Mouse (Mus musculus) bone marrow macrophage, adult 2 months (primary cell): ENCODE data around the gene Alkbh2.

Source experiments
- CTCF ChIP-seq: IDR thresholded peaks from 2 replicates; pipeline ENCODE4 v1.5.1; 2012; ENCODE audit warnings: low read depth, mild to moderate bottlenecking, low read length, moderate library complexity
- POLR2A ChIP-seq: IDR thresholded peaks from 2 replicates; pipeline ENCODE4 v1.6.1; 2012; ENCODE audit warnings: mild to moderate bottlenecking, low read depth, low read length, borderline replicate concordance

DNA sequence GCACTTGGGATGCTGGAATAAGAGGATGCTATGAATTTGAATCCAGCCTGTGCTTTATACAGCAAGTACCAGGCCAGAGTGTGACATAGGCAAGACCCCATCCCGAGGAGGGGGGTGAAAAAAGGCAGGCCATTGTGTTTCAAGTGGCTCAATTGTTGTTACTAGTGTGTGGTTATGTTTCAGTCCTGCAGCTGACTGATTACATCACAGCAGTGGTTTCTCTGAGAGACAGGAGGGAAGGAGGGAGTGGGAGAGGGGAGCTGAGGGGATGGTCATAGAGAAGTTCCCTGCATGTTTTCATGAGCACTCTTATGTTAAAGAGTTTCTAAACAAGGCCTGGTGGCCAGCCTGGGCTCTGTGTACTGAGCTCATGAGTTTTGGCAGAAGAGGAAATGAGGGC lies 25.2 kb downstream of the Alkbh2 start:
- no peak for TF ChIP-seq CTCF
- no peak for TF ChIP-seq POLR2A
